Mouse (Mus musculus): ENCODE measurements around the gene Kbtbd7. TPM values are rescaled to one million over a fixed set of nuclear protein-coding genes. Genes with fewer than 3 reads are reported as not detected.
A peak's percentile ranks its signal among the peaks of the same experiment; 100 is the strongest.

Gene Kbtbd7
- total and polyA plus RNA-seq, 3 experiments = 2.7 to 3.8 TPM; not detected in 1

GRCm38 (mm10) chr14:79388304-79388703 lies 38.0 kb upstream of the Kbtbd7 start:
- Histone ChIP-seq H3K4me3 (ENCODE audit: control insufficient read depth in 1 of 2, insufficient read depth in 1 of 2, low read depth in 2 of 2, low read length in 2 of 2) (no peak overlapping the region), H3K9ac (ENCODE audit: control insufficient read depth, low read depth, low read length, poor library complexity, severe bottlenecking) (no peak overlapping the region), H3K79me2 (ENCODE audit: control insufficient read depth, insufficient read depth, low read length, poor library complexity) (peaks cover 37% of the 10 kb centered on the region), H3K36me3 (ENCODE audit: control insufficient read depth in 1 of 2, insufficient read depth in 2 of 2, low read length in 2 of 2) (peaks cover 20 to 40% of the 10 kb centered on the region in 2 experiments), H3K27ac (ENCODE audit: control insufficient read depth, low read depth, low read length) (no peak overlapping the region), H3K27me3 (ENCODE audit: control insufficient read depth in 1 of 2, insufficient read depth in 2 of 2, low read length in 2 of 2) (no peaks in the 10 kb centered on the region), H3K9me3 (replicated peaks; ENCODE audit: insufficient read depth, low read length) (no peaks in the 10 kb centered on the region), H3K4me1 (ENCODE audit: control insufficient read depth in 1 of 2, insufficient read depth in 2 of 2, low read length in 2 of 2) (peaks cover 8 to 16% of the 10 kb centered on the region in 2 experiments)
- DNase-seq (ENCODE audit: low read depth, low spot score) = no peak
- TF ChIP-seq MAZ (IDR thresholded peaks at IDR 0.05; ENCODE audit: low read depth, low read length) (no peak), TBP (IDR thresholded peaks at IDR 0.05; ENCODE audit: low read depth, low read length) (peak; percentile 65)

GRCm38 (mm10) chr14:79389438-79390264 lies 36.7 kb upstream of the Kbtbd7 start:
- Histone ChIP-seq H3K9ac (ENCODE audit: control insufficient read depth, low read depth, low read length, poor library complexity, severe bottlenecking) (peak overlapping the region; percentile 92), H3K79me2 (ENCODE audit: control insufficient read depth, insufficient read depth, low read length, poor library complexity) (peaks cover 36% of the 10 kb centered on the region), H3K9me3 (replicated peaks; ENCODE audit: insufficient read depth, low read length) (no peaks in the 10 kb centered on the region), H3K4me3 (ENCODE audit: control insufficient read depth in 1 of 2, insufficient read depth in 1 of 2, low read depth in 2 of 2, low read length in 2 of 2) (peak overlapping the region; percentile 91 to 96), H3K4me1 (ENCODE audit: control insufficient read depth in 1 of 2, insufficient read depth in 2 of 2, low read length in 2 of 2) (peaks cover 8 to 10% of the 10 kb centered on the region in 2 experiments), H3K36me3 (ENCODE audit: control insufficient read depth in 1 of 2, insufficient read depth in 2 of 2, low read length in 2 of 2) (peaks cover 12 to 34% of the 10 kb centered on the region in 2 experiments), H3K27me3 (ENCODE audit: control insufficient read depth in 1 of 2, insufficient read depth in 2 of 2, low read length in 2 of 2) (no peaks in the 10 kb centered on the region), H3K27ac (ENCODE audit: control insufficient read depth, low read depth, low read length) (peak overlapping the region; percentile 87)
- peak; percentile 72 for DNase-seq (ENCODE audit: low read depth, low spot score)
- TF ChIP-seq MXI1 (IDR thresholded peaks at IDR 0.05; ENCODE audit: low read depth, low read length) (peak; percentile 94), MAFK (IDR thresholded peaks at IDR 0.05; ENCODE audit: borderline replicate concordance, low read depth, low read length) (no peak), HCFC1 (IDR thresholded peaks at IDR 0.05; ENCODE audit: low read depth, low read length) (no peak), ELF1 (IDR thresholded peaks at IDR 0.05; ENCODE audit: low read depth, low read length) (no peak), TCF12 (IDR thresholded peaks at IDR 0.05; ENCODE audit: low read depth, low read length) (no peak), POLR2A (IDR thresholded peaks at IDR 0.05; ENCODE audit: control insufficient read depth in 1 of 2, insufficient read depth in 1 of 2, low read depth in 1 of 2, low read length in 2 of 2, poor library complexity in 1 of 2) (no peak), ZC3H11A (IDR thresholded peaks at IDR 0.05; ENCODE audit: low read depth, low read length) (no peak), NRF1 (IDR thresholded peaks at IDR 0.05; ENCODE audit: insufficient read depth, low read depth, low read length, poor library complexity, severe bottlenecking) (no peak), ZNF384 (IDR thresholded peaks at IDR 0.05; ENCODE audit: low read depth, low read length) (peak; percentile 84), TBP (IDR thresholded peaks at IDR 0.05; ENCODE audit: low read depth, low read length) (no peak), MAX (IDR thresholded peaks at IDR 0.05; ENCODE audit: low read length) (peak; percentile 93), SMC3 (IDR thresholded peaks at IDR 0.05; ENCODE audit: low read depth, low read length) (no peak), USF1 (IDR thresholded peaks at IDR 0.05; ENCODE audit: low read depth, low read length) (peak; percentile 53), SIN3A (IDR thresholded peaks at IDR 0.05; ENCODE audit: low read length) (peak; percentile 53; the same call in 1 of the 2 replicates), JUND (IDR thresholded peaks at IDR 0.05; ENCODE audit: low read depth, low read length) (no peak), GATA1 (IDR thresholded peaks at IDR 0.05; ENCODE audit: low read depth, low read length) (no peak), CHD2 (IDR thresholded peaks at IDR 0.05; ENCODE audit: low read length) (no peak), MEF2A (IDR thresholded peaks at IDR 0.05; ENCODE audit: extremely low read depth, insufficient replicate concordance, low read depth, low read length, poor library complexity, severe bottlenecking) (no peak), ZKSCAN1 (IDR thresholded peaks at IDR 0.05; ENCODE audit: low read depth, low read length) (no peak), CTCF (IDR thresholded peaks at IDR 0.05 in 2 of 3, conservative IDR thresholded peaks at IDR 0.05 in 1 of 3; ENCODE audit: control insufficient read depth in 1 of 3, insufficient read depth in 1 of 3, low read depth in 2 of 3, low read length in 3 of 3, poor library complexity in 1 of 3, severe bottlenecking in 1 of 3) (no peak), TAL1 (IDR thresholded peaks at IDR 0.05; ENCODE audit: low read length) (no peak), BHLHE40 (IDR thresholded peaks at IDR 0.05; ENCODE audit: borderline replicate concordance, low read depth, low read length) (no peak), E2F4 (IDR thresholded peaks at IDR 0.05; ENCODE audit: borderline replicate concordance, low read depth, low read length) (no peak), USF2 (IDR thresholded peaks at IDR 0.05; ENCODE audit: borderline replicate concordance in 1 of 2, insufficient read depth in 1 of 2, low read depth in 1 of 2, low read length in 2 of 2) (no peak), MAZ (IDR thresholded peaks at IDR 0.05; ENCODE audit: low read depth, low read length) (no peak), MYC (IDR thresholded peaks at IDR 0.05; ENCODE audit: low read depth, low read length) (peak; percentile 94), ETS1 (IDR thresholded peaks at IDR 0.05; ENCODE audit: low read depth, low read length) (no peak), POLR2AphosphoS2 (IDR thresholded peaks at IDR 0.05; ENCODE audit: low read length) (no peak), UBTF (IDR thresholded peaks at IDR 0.05; ENCODE audit: borderline replicate concordance, insufficient read depth, low read depth, low read length) (no peak), EP300 (IDR thresholded peaks at IDR 0.05; ENCODE audit: low read depth in 1 of 2, low read length in 2 of 2) (no peak)

Measured in MEL (cell line).